ENCODE assay signal across 19 mouse cellular contexts in genomic region chr2:169260636-169261035, GRCm38 (mm10).
DNase-seq lines count a peak whose midpoint lies in the region.
"Had no signal": no experiment of that assay in that cellular context is flagged by ENCODE, and none has a peak within 500 bp of the region (broad histone marks: within the 10 kb centered on the region; RNA-seq: fewer than 3 reads in every experiment).

No protein-coding gene starts in this region.

- DNase-seq in layer of hippocampus, adult 8-10 months (ENCODE audit: low spot score in 2 of 2): peak; percentile 7 to 11
- no peak for DNase-seq in layer of hippocampus, adult 11-12 months (ENCODE audit: low spot score)
- DNase-seq in right cerebral cortex, adult 18-20 months: peak; percentile 58
- no peak for DNase-seq in right cerebral cortex, postnatal 14 days
- peak; percentile 15 to 35 for DNase-seq in left cerebral cortex, adult 9 months (ENCODE audit: low spot score in 2 of 2)
- peak; percentile 10 to 36 for DNase-seq in right cerebral cortex, postnatal 36 days (ENCODE audit: low spot score in 2 of 2)
- DNase-seq in lung, postnatal 14 days: no peak
- DNase-seq in gastrocnemius, postnatal 10 days: no peak
- DNase-seq: adrenal gland, adult 2 months; adrenal gland, postnatal 36 days; cerebellum, adult 8-10 months; cerebellum, postnatal 36 days; gastrocnemius, postnatal 36 days; heart, adult 18-20 months; heart, postnatal 4 days; kidney, adult 8-10 months; kidney, postnatal 4 days; lung, embryonic 14.5 days; thymus, postnatal 14 days had no signal

Comparison
In these comparisons a context has a peak if more than half of its experiments do, and no peak if none do; other contexts are left out.
1. DNase-seq: peak in layer of hippocampus, adult 8-10 months (2 of 2), right cerebral cortex, adult 18-20 months (single experiment), left cerebral cortex, adult 9 months (2 of 2) and right cerebral cortex, postnatal 36 days (2 of 2); none in layer of hippocampus, adult 11-12 months (single experiment), right cerebral cortex, postnatal 14 days (single experiment), lung, postnatal 14 days (single experiment) and gastrocnemius, postnatal 10 days (single experiment).